Mouse (Mus musculus) lung, postnatal 0 days (tissue): ENCODE results near the gene Inf2. TPM values are rescaled to one million over a fixed set of nuclear protein-coding genes. Genes with fewer than 3 reads are reported as not detected.

Experiments used
- ATAC-seq: fragments of 200-750 bp; cut with Nextera tagmentation; 2 replicates; pipeline ENCODE4 v1.8.0; 2017; ENCODE audit warnings: moderate library complexity
- DNase-seq: peaks from one replicate; pipeline ENCODE4 v3.0.0-alpha.2; 2016; ENCODE audit warnings: low spot score
- H3K27ac ChIP-seq: fragments of 300-500 bp; sonication (generic); 2 replicates; pipeline ENCODE4 v1.5.1; 2014; ENCODE audit warnings: antibody characterized with exemption, mild to moderate bottlenecking, low read length, mixed read lengths
- H3K27me3 ChIP-seq: fragments of 300-500 bp; sonication (generic); replicated peaks from 2 replicates; pipeline ENCODE4 v1.6.1; 2014; ENCODE audit warnings: low read length, mixed read lengths; ENCODE audit not compliant: insufficient read depth
- H3K36me3 ChIP-seq: fragments of 300-500 bp; sonication (generic); 2 replicates; pipeline ENCODE4 v1.6.1; 2014; ENCODE audit warnings: low read length, mixed read lengths; ENCODE audit not compliant: insufficient read depth
- H3K4me1 ChIP-seq: fragments of 300-500 bp; sonication (generic); 2 replicates; pipeline ENCODE4 v1.6.1; 2014; ENCODE audit warnings: antibody characterized with exemption, low read depth, low read length, mixed read lengths; ENCODE audit not compliant: insufficient read depth
- H3K4me2 ChIP-seq: fragments of 300-500 bp; sonication (generic); replicated peaks from 2 replicates; pipeline ENCODE4 v1.6.1; 2014; ENCODE audit warnings: low read depth, mild to moderate bottlenecking, low read length, moderate library complexity, mixed read lengths
- H3K4me3 ChIP-seq: fragments of 300-500 bp; sonication (generic); 2 replicates; pipeline ENCODE4 v1.5.1; 2014; ENCODE audit warnings: low read depth, low read length
- H3K9ac ChIP-seq: fragments of 300-500 bp; sonication (generic); replicated peaks from 2 replicates; pipeline ENCODE4 v1.6.1; 2014; ENCODE audit warnings: low read depth, mild to moderate bottlenecking
- H3K9me3 ChIP-seq: fragments of 300-500 bp; sonication (generic); 2 replicates; pipeline ENCODE4 v1.6.1; 2016; ENCODE audit warnings: low read length, mixed read lengths
- CTCF ChIP-seq: IDR thresholded peaks from 2 replicates; pipeline ENCODE4 v1.5.1; 2016; ENCODE audit warnings: antibody characterized with exemption, mild to moderate bottlenecking
- EP300 ChIP-seq: IDR thresholded peaks from 2 replicates; pipeline ENCODE4 v1.6.1; 2016; ENCODE audit warnings: antibody characterized with exemption, mild to moderate bottlenecking, control low read depth
- WGBS: fragments of 180-500 bp; shearing (Covaris S2); extraction: QIAGEN DNeasy Blood & Tissue Kit; methylation state at CpG from one replicate; pipeline ENCODE4 v1.1.7; 2014; 5-methylcytosine and 5-hydroxymethylcytosine counted together
- polyA plus RNA-seq: library from polyadenylated mRNA; unstranded; fragments of >200 nt; fragmentation: Nextera tagmentation; extraction: Ambion mirVana; gene quantifications from 2 replicates; pipeline ENCODE4 v1.2.1, GENCODE M21; 2015

Inf2 gene
- polyA plus RNA-seq, 1 experiment from 2014 or later, result 5.2 TPM

GRCm38 (mm10) chr12:112554900-112555299 is 33.7 kb upstream of the Inf2 start:
- Histone ChIP-seq H3K36me3 (no peaks in the 10 kb centered on the region), H3K9me3 (no peaks in the 10 kb centered on the region), H3K27ac (no peak overlapping the region), H3K4me2 (no peak overlapping the region), H3K4me1 (no peaks in the 10 kb centered on the region), H3K4me3 (no peak overlapping the region), H3K27me3 (no peaks in the 10 kb centered on the region), H3K9ac (no peak overlapping the region)
- DNase-seq (peak; percentile 29), ATAC-seq (0 out of 2 replicates have a peak, but pooled peaks have one; percentile 64)
- 36% methylated on average over 12 of the region's 12 CpGs for WGBS
- TF ChIP-seq CTCF, result no peak
- TF ChIP-seq EP300, result no peak

- Histone ChIP-seq H3K4me3 (no peak overlapping the region), H3K27me3 (no peaks in the 10 kb centered on the region), H3K36me3 (no peaks in the 10 kb centered on the region), H3K4me2 (no peak overlapping the region), H3K9me3 (no peaks in the 10 kb centered on the region), H3K4me1 (no peaks in the 10 kb centered on the region), H3K9ac (no peak overlapping the region), H3K27ac (no peak overlapping the region)
- no peak for ATAC-seq
- no peak for DNase-seq
- TF ChIP-seq CTCF, result no peak
- no peak for TF ChIP-seq EP300
- WGBS, result 64% methylated on average over 9 of the region's 9 CpGs
These were observed 32.0 kb upstream of the Inf2 start for GRCm38 (mm10) chr12:112556531-112557060.

GRCm38 (mm10) chr12:112557219-112557618 is 31.4 kb upstream of the Inf2 start:
- Histone ChIP-seq H3K9ac (no peak overlapping the region), H3K4me1 (no peaks in the 10 kb centered on the region), H3K9me3 (no peaks in the 10 kb centered on the region), H3K27ac (no peak overlapping the region), H3K4me3 (no peak overlapping the region), H3K27me3 (no peaks in the 10 kb centered on the region), H3K36me3 (no peaks in the 10 kb centered on the region), H3K4me2 (no peak overlapping the region)
- DNase-seq (no peak), ATAC-seq (no peak)
- 85% methylated on average over 5 of the region's 5 CpGs for WGBS
- TF ChIP-seq EP300, result no peak
- TF ChIP-seq CTCF, result no peak

- H3K9ac ChIP-seq, result no peak overlapping the region
- no peaks in the 10 kb centered on the region for H3K36me3 ChIP-seq
- no peak for DNase-seq
- H3K27ac ChIP-seq, result no peak overlapping the region
- H3K4me3 ChIP-seq, result no peak overlapping the region
- 39% methylated on average over 3 of the region's 3 CpGs for WGBS
- H3K4me1 ChIP-seq, result no peaks in the 10 kb centered on the region
- H3K27me3 ChIP-seq, result no peaks in the 10 kb centered on the region
- H3K4me2 ChIP-seq, result no peak overlapping the region
- H3K9me3 ChIP-seq, result no peaks in the 10 kb centered on the region
- ATAC-seq, result peak; percentile 30; the same call in 1 of the 2 replicates
- TF ChIP-seq EP300 (no peak), CTCF (no peak)
These were observed 29.4 kb upstream of the Inf2 start for GRCm38 (mm10) chr12:112559231-112559630.

- 73% methylated on average over 6 of the region's 6 CpGs for WGBS
These were observed 28.9 kb upstream of the Inf2 start for GRCm38 (mm10) chr12:112559671-112560070.

GRCm38 (mm10) chr12:112560176-112560797 is 28.3 kb upstream of the Inf2 start:
- Histone ChIP-seq H3K4me1 (no peaks in the 10 kb centered on the region), H3K36me3 (no peaks in the 10 kb centered on the region), H3K9ac (no peak overlapping the region), H3K9me3 (no peaks in the 10 kb centered on the region), H3K4me3 (no peak overlapping the region), H3K27me3 (no peaks in the 10 kb centered on the region), H3K27ac (no peak overlapping the region), H3K4me2 (no peak overlapping the region)
- ATAC-seq, result no peak
- DNase-seq, result no peak
- TF ChIP-seq CTCF (peak; percentile 59), EP300 (no peak)
- WGBS, result 43% methylated on average over 5 of the region's 5 CpGs

More at GRCm38 (mm10) chr12:112559671-112560070, 28.9 kb upstream of the Inf2 start:
- Histone ChIP-seq H3K36me3 (no peaks in the 10 kb centered on the region), H3K9me3 (no peaks in the 10 kb centered on the region), H3K27ac (no peak overlapping the region), H3K4me2 (no peak overlapping the region), H3K27me3 (no peaks in the 10 kb centered on the region), H3K4me3 (no peak overlapping the region), H3K9ac (no peak overlapping the region), H3K4me1 (no peaks in the 10 kb centered on the region)
- no peak for ATAC-seq
- no peak for DNase-seq
- TF ChIP-seq CTCF, result no peak
- no peak for TF ChIP-seq EP300
